ENCODE assay signal across 39 mouse cellular contexts in the genomic region with DNA sequence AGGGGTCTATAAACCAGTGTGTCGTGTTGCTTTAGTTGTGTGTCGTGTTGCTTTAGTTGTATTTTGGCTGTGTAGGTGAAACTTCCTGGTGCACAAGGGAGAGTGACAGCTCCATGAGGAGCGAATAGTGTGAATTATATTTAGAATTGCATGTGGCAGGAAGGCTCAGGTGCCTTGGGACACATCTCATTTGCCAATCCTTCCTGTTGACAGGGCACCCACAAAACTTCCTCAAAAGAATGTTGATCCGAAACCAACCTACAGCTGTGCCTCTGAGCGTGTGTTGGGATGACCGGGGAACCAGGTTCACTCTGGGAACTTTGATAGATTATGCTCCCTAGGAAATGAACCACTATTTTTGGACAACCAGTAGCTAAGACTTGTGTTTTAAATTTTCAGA. TPM values are rescaled to one million over a fixed set of nuclear protein-coding genes. Genes with fewer than 3 reads are reported as not detected.
DNase-seq lines count a peak whose midpoint lies in the region; ATAC-seq and TF ChIP-seq lines count a peak whose summit lies in the region.
"Had no signal": no experiment of that assay in that cellular context is flagged by ENCODE, and none has a peak within 500 bp of the region (broad histone marks: within the 10 kb centered on the region; RNA-seq: fewer than 3 reads in every experiment).

No protein-coding gene starts in this region.

- TF ChIP-seq EP300 in heart, adult 2 months (IDR thresholded peaks at IDR 0.05; ENCODE audit: insufficient read depth, low read depth, low read length), result no peak

- intact Hi-C loops in heart, adult 2 months (cut with DNase I), result no loop called here

- H3K27ac ChIP-seq in heart, adult 2 months, result no peak overlapping the region
- H3K27ac ChIP-seq in spleen, adult 2 months (ENCODE audit: insufficient read depth, low read length), result peak overlapping the region; percentile 63; the same call in 1 of the 2 replicates
- H3K27ac ChIP-seq in midbrain, embryonic 11.5 days (ENCODE audit: low read depth, low read length), result no peak overlapping the region
- H3K27ac ChIP-seq: embryonic facial prominence, embryonic 13.5 days; forebrain, embryonic 12.5 days; heart, embryonic 10.5 days; heart, embryonic 15.5 days; hindbrain, embryonic 12.5 days; hindbrain, postnatal 0 days; intestine, embryonic 15.5 days; kidney, postnatal 0 days; limb, embryonic 10.5 days; limb, embryonic 15.5 days; liver, embryonic 15.5 days; midbrain, embryonic 13.5 days had no signal

- peak; percentile 91 for ATAC-seq in megakaryocyte progenitor cell, adult 5-6 weeks (replicated peaks; ENCODE audit: poor library complexity)
- ATAC-seq in midbrain, embryonic 11.5 days (ENCODE audit: low FRiP score), result no peak
- ATAC-seq: forebrain, postnatal 0 days; hindbrain, postnatal 0 days; intestine, embryonic 15.5 days; lung, postnatal 0 days; midbrain, embryonic 13.5 days had no signal

- H3K4me3 ChIP-seq in heart, adult 2 months, result no peak overlapping the region
- no peak overlapping the region for H3K4me3 ChIP-seq in spleen, adult 2 months (ENCODE audit: extremely low read depth, insufficient read depth, insufficient read length)
- no peak overlapping the region for H3K4me3 ChIP-seq in midbrain, embryonic 11.5 days (ENCODE audit: low read depth, low read length)
- H3K4me3 ChIP-seq: embryonic facial prominence, embryonic 13.5 days; forebrain, embryonic 12.5 days; heart, embryonic 10.5 days; heart, embryonic 15.5 days; hindbrain, embryonic 12.5 days; intestine, embryonic 15.5 days; limb, embryonic 10.5 days; limb, embryonic 15.5 days; liver, embryonic 15.5 days; megakaryocyte, embryonic 14.5 days; midbrain, embryonic 13.5 days had no signal

- TF ChIP-seq POLR2A in heart, adult 2 months (IDR thresholded peaks at IDR 0.05; ENCODE audit: insufficient read depth, low read depth, low read length), result no peak
- no peak for TF ChIP-seq POLR2A in spleen, adult 2 months (IDR thresholded peaks at IDR 0.05; ENCODE audit: low read depth, low read length)

- no peak overlapping the region for H3K9ac ChIP-seq in heart, adult 2 months (ENCODE audit: low read depth, low read length)
- H3K9ac ChIP-seq in midbrain, embryonic 11.5 days (ENCODE audit: low read length), result no peak overlapping the region
- H3K9ac ChIP-seq: embryonic facial prominence, embryonic 13.5 days; forebrain, embryonic 12.5 days; forebrain, postnatal 0 days; heart, embryonic 15.5 days; hindbrain, embryonic 12.5 days; intestine, embryonic 15.5 days; limb, embryonic 15.5 days; liver, embryonic 15.5 days; midbrain, embryonic 13.5 days had no signal

- no peaks in the 10 kb centered on the region for H3K9me3 ChIP-seq in midbrain, embryonic 11.5 days (ENCODE audit: control insufficient read depth, low read length)
- H3K9me3 ChIP-seq: embryonic facial prominence, embryonic 13.5 days; forebrain, embryonic 12.5 days; G1E; heart, embryonic 10.5 days; heart, embryonic 15.5 days; hindbrain, embryonic 12.5 days; intestine, embryonic 15.5 days; limb, embryonic 10.5 days; limb, embryonic 15.5 days; liver, embryonic 15.5 days; megakaryocyte, embryonic 14.5 days; midbrain, embryonic 13.5 days had no signal

- no peak for TF ChIP-seq CTCF in heart, adult 2 months (IDR thresholded peaks at IDR 0.05)
- TF ChIP-seq CTCF in spleen, adult 2 months (IDR thresholded peaks at IDR 0.05; ENCODE audit: extremely low read depth, insufficient read depth, insufficient read length, insufficient replicate concordance), result no peak

- 64% methylated on average over 6 of the region's 6 CpGs for WGBS in heart, adult 2 months
- WGBS in spleen, adult 2 months, result 40% methylated on average over 6 of the region's 6 CpGs
- WGBS in midbrain, embryonic 11.5 days, result 93% methylated on average over 6 of the region's 6 CpGs

- H3K36me3 ChIP-seq in heart, adult 2 months (ENCODE audit: control insufficient read depth, insufficient read depth, low read length), result peaks cover 5% of the 10 kb centered on the region
- H3K36me3 ChIP-seq in spleen, adult 2 months (ENCODE audit: control insufficient read depth, insufficient read depth, low read length), result peaks cover 3% of the 10 kb centered on the region
- no peaks in the 10 kb centered on the region for H3K36me3 ChIP-seq in midbrain, embryonic 11.5 days (ENCODE audit: control insufficient read depth, insufficient read depth, low read length)
- H3K36me3 ChIP-seq: intestine, embryonic 15.5 days had no signal

- peaks cover 4% of the 10 kb centered on the region; the same call in 1 of the 2 replicates for H3K79me2 ChIP-seq in heart, adult 2 months (replicated peaks; ENCODE audit: control insufficient read depth, insufficient read depth, low read length)

- DNase-seq in heart, adult 11 months, result peak; percentile 91
- no peak for DNase-seq in heart, adult 2 months
- peak in 1 of 2 experiments; percentile 25 for DNase-seq in spleen, adult 2 months (ENCODE audit: low read depth in 1 of 2, low spot score in 2 of 2)
- DNase-seq in spleen, postnatal 4 days (ENCODE audit: low spot score in 2 of 2), result no peak
- no peak for DNase-seq in ovary, adult 18-20 months (ENCODE audit: low spot score)
- DNase-seq in midbrain, embryonic 11.5 days (ENCODE audit: low spot score, missing footprints), result no peak
- DNase-seq: adrenal gland, adult 8-10 months; cerebellum, adult 11-12 months; cerebellum, adult 9-11 months; forebrain, postnatal 0 days; kidney, adult 8-10 months; layer of hippocampus, adult 9-11 months; right cerebral cortex, adult 18-20 months; thymus, postnatal 14 days had no signal

- H3K4me1 ChIP-seq in heart, adult 2 months (ENCODE audit: control insufficient read depth, insufficient read depth, low read length), result peaks cover 4% of the 10 kb centered on the region; the same call in 1 of the 2 replicates
- H3K4me1 ChIP-seq in spleen, adult 2 months (ENCODE audit: control insufficient read depth, insufficient read depth, insufficient read length), result peaks cover 15% of the 10 kb centered on the region; the same call in 1 of the 2 replicates
- H3K4me1 ChIP-seq in midbrain, embryonic 11.5 days (ENCODE audit: control insufficient read depth, insufficient read depth, low read length), result no peaks in the 10 kb centered on the region
- H3K4me1 ChIP-seq: embryonic facial prominence, embryonic 13.5 days; forebrain, embryonic 12.5 days; heart, embryonic 10.5 days; intestine, embryonic 15.5 days; limb, embryonic 10.5 days; limb, embryonic 15.5 days had no signal

- H3K4me2 ChIP-seq in midbrain, embryonic 11.5 days, result no peak overlapping the region
- H3K4me2 ChIP-seq: embryonic facial prominence, embryonic 13.5 days; forebrain, embryonic 12.5 days; heart, embryonic 15.5 days; hindbrain, embryonic 12.5 days; intestine, embryonic 15.5 days; limb, embryonic 15.5 days; liver, embryonic 15.5 days; midbrain, embryonic 13.5 days had no signal

- no peaks in the 10 kb centered on the region for H3K27me3 ChIP-seq in heart, adult 2 months (ENCODE audit: control insufficient read depth, insufficient read depth, low read length)
- H3K27me3 ChIP-seq in spleen, adult 2 months (ENCODE audit: control insufficient read depth, insufficient read depth, low read length), result no peaks in the 10 kb centered on the region
- no peaks in the 10 kb centered on the region for H3K27me3 ChIP-seq in midbrain, embryonic 11.5 days (ENCODE audit: control insufficient read depth, insufficient read depth, low read length)
- H3K27me3 ChIP-seq: embryonic facial prominence, embryonic 13.5 days; forebrain, embryonic 12.5 days; heart, embryonic 15.5 days; hindbrain, embryonic 12.5 days; intestine, embryonic 15.5 days; limb, embryonic 15.5 days; liver, embryonic 15.5 days; megakaryocyte, embryonic 14.5 days; midbrain, embryonic 13.5 days had no signal

RNA-seq across cellular contexts. Expression of a gene that starts 20.0 kb away (rescaled TPM):
- 1 to 10 TPM; 8.4 to 8.5 TPM for total RNA-seq in heart, adult 2 months (2021)
- 4.0 and 6.9 TPM in 2 replicates for polyA plus RNA-seq in heart, adult 2 months (2012; rRNA removed)
- polyA plus RNA-seq in spleen, adult 2 months (2012; rRNA removed), result 15.7 and 31.3 TPM in 2 replicates
- total RNA-seq in megakaryocyte progenitor cell, adult 5-6 weeks (2015), result 13.2 and 16.9 TPM in 2 replicates
- 19.8 and 22.8 TPM in 2 replicates for total RNA-seq in megakaryocyte progenitor cell, adult 5-6 weeks (2017)
- 8.9 and 9.8 TPM in 2 replicates for polyA plus RNA-seq in midbrain, embryonic 11.5 days (2014; fragmentation: Nextera tagmentation; extraction: Ambion mirVana)

RNA-seq across cellular contexts. Expression of a gene that starts 54.4 kb away (rescaled TPM):
- not detected for total RNA-seq in heart, adult 2 months (2021)
- not detected in 2 replicates for polyA plus RNA-seq in heart, adult 2 months (2012; rRNA removed)
- not detected in 2 replicates for polyA plus RNA-seq in spleen, adult 2 months (2012; rRNA removed)
- total RNA-seq in megakaryocyte progenitor cell, adult 5-6 weeks (2015), result not detected in 2 replicates
- not detected in 2 replicates for total RNA-seq in megakaryocyte progenitor cell, adult 5-6 weeks (2017)
- not detected in 2 replicates for polyA plus RNA-seq in midbrain, embryonic 11.5 days (2014; fragmentation: Nextera tagmentation; extraction: Ambion mirVana)
- total RNA-seq: adrenal gland, adult 8-10 months; forebrain, postnatal 0 days; gastrocnemius, adult 8-10 months; gastrocnemius, postnatal 4 days; heart, postnatal 25 days; hindbrain, postnatal 0 days; left cerebral cortex, postnatal 10 days had no signal
- polyA plus RNA-seq: C2C12; embryonic facial prominence, embryonic 13.5 days; forebrain, embryonic 12.5 days; forebrain, postnatal 0 days; G1E; heart, embryonic 10.5 days; heart, embryonic 15.5 days; hindbrain, embryonic 12.5 days; hindbrain, postnatal 0 days; intestine, embryonic 15.5 days; kidney, postnatal 0 days; large intestine, adult 2 months; limb, embryonic 10.5 days; limb, embryonic 15.5 days; liver, embryonic 15.5 days; lung, postnatal 0 days; midbrain, embryonic 13.5 days; neural tube, embryonic 14.5 days; stomach, embryonic 16.5 days; urinary bladder, adult 2 months had no signal
